Mouse (Mus musculus) cerebellum, adult (tissue): ENCODE data around the gene Slc30a10.

ENCODE experiments used
- ATAC-seq: cut with Nextera tagmentation; 2 replicates; pipeline ENCODE4 v1.9.2; 2017; ENCODE audit warnings: mild to moderate bottlenecking, moderate library complexity, mixed read lengths; ENCODE audit not compliant: insufficient number of reproducible peaks, low FRiP score, low TSS enrichment

Slc30a10 gene

DNA sequence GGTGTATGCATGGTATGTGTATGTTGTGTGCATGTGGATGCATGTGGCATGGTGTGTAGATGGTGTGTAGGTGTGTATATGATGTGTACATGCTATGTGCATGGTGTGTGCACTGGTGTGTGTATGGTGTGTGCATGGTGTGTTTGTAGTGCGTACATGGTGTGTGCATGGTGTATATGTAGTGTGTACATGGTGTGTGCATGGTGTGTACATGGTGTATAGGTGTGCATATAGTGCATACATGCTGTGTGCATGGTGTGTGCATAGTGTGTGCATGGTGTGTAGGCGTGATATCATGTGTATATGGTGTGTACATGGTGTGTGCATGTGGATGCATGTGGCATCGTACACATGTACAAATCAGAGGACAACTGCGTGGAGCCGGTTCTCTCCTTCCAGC is 56.7 kb downstream of the Slc30a10 start:
- no peak for ATAC-seq

GRCm38 (mm10) chr1:185515526-185515979 is 60.9 kb downstream of the Slc30a10 start:
- ATAC-seq = no peak

DNA sequence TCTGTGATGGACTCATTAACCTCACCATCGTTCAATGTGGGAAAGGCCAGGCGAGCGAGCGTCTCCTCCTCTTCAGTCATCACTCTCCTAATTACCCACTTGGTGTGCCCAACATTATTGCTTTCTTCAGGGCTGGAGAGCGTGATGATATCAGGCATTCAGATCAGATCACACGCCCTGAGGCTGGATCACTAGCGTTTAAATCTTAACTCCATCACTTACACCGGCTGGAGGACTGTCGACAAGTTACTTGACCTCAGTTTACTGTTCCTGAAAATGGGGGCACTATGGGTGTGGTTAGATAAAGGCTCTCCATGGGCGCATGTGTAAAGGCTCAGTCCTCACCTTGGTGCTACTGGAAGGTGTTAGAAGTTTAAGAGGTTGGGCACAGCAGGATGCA is 61.4 kb downstream of the Slc30a10 start:
- ATAC-seq = no peak

DNA sequence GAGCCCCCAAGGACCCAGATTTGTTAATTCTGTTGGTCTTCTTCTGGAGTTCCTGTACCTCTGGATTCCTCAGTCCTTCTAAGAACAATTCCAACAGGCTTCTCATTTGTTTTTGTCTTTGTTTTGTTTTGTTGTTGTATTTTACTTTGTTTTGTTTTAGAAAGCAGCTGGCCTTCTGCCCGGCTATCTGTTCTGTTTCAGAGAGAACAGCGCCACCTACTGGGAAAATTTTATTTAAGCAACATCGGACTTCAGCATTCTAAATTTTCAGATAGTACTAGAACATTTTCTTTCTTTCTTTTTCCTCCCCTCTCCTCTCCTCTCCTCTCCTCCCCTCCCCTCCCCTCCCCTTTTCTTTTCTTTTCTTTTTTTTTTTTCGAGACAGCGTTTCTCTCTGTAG is 62.9 kb downstream of the Slc30a10 start:
- no peak for ATAC-seq
